Mouse (Mus musculus): ENCODE results near the gene Olfr1311.
"Not testable (repeated sequence)": the region's sequence is repeated elsewhere in the genome, so short reads cannot be mapped to it uniquely, and the experiment has no call there.

Gene Olfr1311

DNA sequence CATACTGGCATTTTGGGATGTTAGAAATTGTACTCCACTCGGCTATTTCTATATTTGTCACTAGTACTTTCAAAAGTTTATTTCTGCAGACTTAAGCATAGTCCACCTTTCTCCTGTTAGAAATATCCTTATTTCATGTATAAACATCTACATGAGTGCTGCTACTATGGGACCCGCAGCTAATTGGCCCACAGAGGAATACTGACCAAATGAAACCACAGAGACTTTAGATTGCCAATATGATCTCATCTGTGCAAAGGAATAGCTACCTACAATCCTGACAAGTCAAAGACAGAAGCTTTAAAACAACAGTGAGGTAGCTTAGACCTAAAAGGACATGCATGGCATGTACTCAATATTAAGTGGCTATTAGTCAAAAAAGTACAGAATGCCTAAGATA is at the start of gene Olfr1311:
Gene Olfr1311 (minus strand): TSS at position 101 of the 400 bp plus-strand sequence.
- no peak for ATAC-seq (ENCODE audit: insufficient number of reproducible peaks, low FRiP score, low TSS enrichment)

DNA sequence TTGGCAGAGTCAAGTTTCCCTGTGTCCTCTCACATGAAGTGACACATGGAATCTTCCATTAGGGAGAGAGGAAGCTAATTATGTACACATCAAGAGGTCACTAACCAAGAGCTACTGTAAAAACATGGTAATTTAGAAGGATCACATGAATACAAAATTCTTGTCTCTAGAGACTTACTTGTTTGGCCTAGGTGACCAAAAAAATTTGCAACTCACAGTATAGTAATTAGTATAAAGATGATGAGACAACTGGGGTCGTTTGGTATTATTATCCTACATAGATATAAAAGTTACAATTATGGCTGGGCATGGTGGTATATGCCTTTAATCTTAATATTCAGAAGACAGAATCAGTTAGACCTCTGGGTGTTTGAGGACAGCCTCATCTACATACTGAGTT is 25.9 kb upstream of the Olfr1311 start, which contains the start of gene Olfr1312:
Gene Olfr1312 (minus strand): TSS at position 101 of the 400 bp plus-strand sequence.
- no peak for ATAC-seq (ENCODE audit: insufficient number of reproducible peaks, low FRiP score, low TSS enrichment)

DNA sequence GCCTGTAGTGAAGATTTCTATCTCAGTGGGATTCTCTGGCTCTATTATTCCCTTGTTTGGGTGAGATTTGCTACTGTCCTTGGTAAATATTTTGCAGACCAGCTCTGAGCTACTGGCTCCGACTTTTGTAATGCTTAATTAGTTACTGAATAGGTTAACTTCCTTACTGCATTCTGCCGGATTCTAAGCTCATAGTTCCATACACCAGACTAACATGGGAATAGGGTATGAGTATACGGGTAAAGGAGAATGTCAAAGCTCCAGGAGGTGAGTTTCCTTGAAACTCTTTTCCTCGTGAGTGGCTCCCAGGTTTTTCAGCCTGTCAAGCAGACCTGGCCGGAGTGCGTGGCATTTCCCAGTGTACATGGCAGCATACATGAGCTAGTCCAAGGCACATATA is 2.8 kb upstream of the Olfr1311 start:
- ATAC-seq (ENCODE audit: insufficient number of reproducible peaks, low FRiP score, low TSS enrichment) = not testable (repeated sequence)

DNA sequence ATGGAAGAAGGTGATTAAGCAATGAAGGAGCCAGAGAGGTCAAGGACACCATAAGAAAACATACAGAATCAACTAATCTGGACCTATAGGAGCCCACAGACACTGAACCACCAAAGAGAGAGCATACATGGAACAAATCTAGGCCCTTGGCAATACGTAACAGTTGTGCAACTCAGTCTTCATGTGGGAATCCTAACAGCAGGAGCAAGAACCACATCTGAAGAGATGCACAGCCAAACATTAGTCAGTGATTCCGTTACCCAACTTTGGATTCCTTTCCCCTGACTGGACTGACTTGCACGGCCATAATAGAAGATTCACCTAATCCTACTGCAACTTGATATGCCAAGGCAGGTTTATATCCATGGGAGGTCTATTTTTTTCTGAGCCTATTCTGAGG is 9.3 kb downstream of the Olfr1311 start:
- ATAC-seq (ENCODE audit: insufficient number of reproducible peaks, low FRiP score, low TSS enrichment) = no peak

DNA sequence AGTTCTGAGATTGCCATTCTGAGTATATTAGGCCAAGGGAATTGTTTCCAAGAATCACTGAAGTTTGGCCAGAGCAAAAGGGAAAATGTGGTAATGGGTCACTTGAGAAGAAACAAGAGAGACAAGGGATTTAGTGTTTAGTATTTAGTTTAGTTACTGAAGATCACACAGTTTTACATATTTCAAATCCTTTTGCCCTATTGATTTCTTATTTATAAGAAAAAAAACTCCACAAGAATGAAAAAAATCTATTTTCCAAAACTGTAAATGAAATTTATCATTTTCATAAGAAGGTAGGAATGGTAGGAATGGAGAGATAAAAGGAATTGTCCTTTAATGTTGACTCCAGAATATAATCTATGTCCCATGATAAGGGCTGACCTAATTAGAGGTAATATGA is 11.6 kb downstream of the Olfr1311 start, which contains the start of gene Olfr1310:
Gene Olfr1310 (minus strand): TSS at position 101 of the 400 bp plus-strand sequence.
- no peak for ATAC-seq (ENCODE audit: insufficient number of reproducible peaks, low FRiP score, low TSS enrichment)

- ATAC-seq (ENCODE audit: insufficient number of reproducible peaks, low FRiP score, low TSS enrichment) = no peak
Measured at GRCm38 (mm10) chr2:111990181-111990580, 34.0 kb downstream of the Olfr1311 start, which contains the start of gene Olfr1309. Olfr1309 (minus strand) TSS chr2:111990281.

Measured in cerebellum, adult (tissue).